8 mouse cellular contexts compared by ENCODE assay signal in the genomic region with DNA sequence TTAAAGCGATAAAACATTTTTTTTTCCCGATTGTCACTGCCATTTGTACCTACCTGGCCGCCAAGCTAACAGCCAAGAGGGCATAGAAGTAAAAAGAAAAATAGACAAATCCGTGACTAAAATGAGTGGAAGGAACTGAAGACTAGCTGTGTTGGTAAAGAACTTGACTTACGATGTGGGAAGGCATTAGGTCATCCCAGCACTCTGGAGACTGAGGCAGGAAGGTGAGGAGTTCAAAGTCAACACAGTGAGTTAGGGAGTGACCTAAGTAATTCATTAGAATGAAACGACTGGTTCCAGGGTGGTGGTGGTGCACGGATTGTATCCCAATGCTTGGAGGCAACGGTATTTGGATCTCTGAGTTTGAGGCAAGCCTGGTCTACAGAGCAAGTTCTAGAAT. TPM values are rescaled to one million over a fixed set of nuclear protein-coding genes. Genes with fewer than 3 reads are reported as not detected.
A peak's percentile ranks its signal among the peaks of the same experiment; 100 is the strongest.
DNase-seq lines count a peak whose midpoint lies in the region; ATAC-seq and TF ChIP-seq lines count a peak whose summit lies in the region.

No protein-coding gene starts in this region.

- no peaks in the 10 kb centered on the region for H3K9me3 ChIP-seq in liver, embryonic 14.5 days (ENCODE audit: control insufficient read depth, low read length)

- no peaks in the 10 kb centered on the region for H3K36me3 ChIP-seq in testis, adult 2 months (ENCODE audit: control insufficient read depth, insufficient read depth, low read length)
- no peaks in the 10 kb centered on the region for H3K36me3 ChIP-seq in liver, embryonic 14.5 days (replicated peaks; ENCODE audit: control insufficient read depth, insufficient read depth, low read depth)

- H3K27me3 ChIP-seq in testis, adult 2 months (ENCODE audit: control insufficient read depth, insufficient read depth, low read length), result no peaks in the 10 kb centered on the region
- H3K27me3 ChIP-seq in liver, embryonic 14.5 days (ENCODE audit: control insufficient read depth, insufficient read depth, low read length), result no peaks in the 10 kb centered on the region

- intact Hi-C loops in gastrocnemius, adult 2 months (cut with DNase I), result loop anchor here (2.0 kb wide), 1 partner anchor 51 kb away; no protein-coding TSS in a partner anchor

- H3K4me2 ChIP-seq in liver, embryonic 14.5 days (ENCODE audit: low read depth), result peak overlapping the region; percentile 37

- TF ChIP-seq EP300 in liver, embryonic 14.5 days (IDR thresholded peaks at IDR 0.05; ENCODE audit: low read depth), result no peak

- WGBS in liver, embryonic 14.5 days (ENCODE audit: insufficient replicate concordance), result 40% methylated on average over 8 of the region's 8 CpGs

- DNase-seq in gastrocnemius, adult 2 months, result no peak
- no peak for DNase-seq in gastrocnemius, adult 8-10 months (ENCODE audit: low spot score in 2 of 2)
- no peak for DNase-seq in testis, postnatal 14 days (ENCODE audit: low spot score)
- DNase-seq in liver, embryonic 14.5 days (ENCODE audit: low read depth in 3 of 3, low spot score in 3 of 3), result no peak
- DNase-seq in thymus, postnatal 10 days (ENCODE audit: low spot score in 2 of 2), result no peak
- DNase-seq in frontal cortex, postnatal 25 days (ENCODE audit: low spot score in 2 of 2), result no peak
- no peak for DNase-seq in kidney, adult 18-20 months

- no peak overlapping the region for H3K9ac ChIP-seq in liver, embryonic 14.5 days (replicated peaks)

- TF ChIP-seq POLR2A in testis, adult 2 months (IDR thresholded peaks at IDR 0.05; ENCODE audit: control insufficient read depth, low read depth, low read length), result no peak

- H3K27ac ChIP-seq in gastrocnemius, adult 2 months, result peak overlapping the region; percentile 84; the same call in 1 of the 2 replicates
- H3K27ac ChIP-seq in testis, adult 2 months (ENCODE audit: control insufficient read depth, insufficient read depth, low read depth, low read length), result no peak overlapping the region
- no peak overlapping the region for H3K27ac ChIP-seq in liver, embryonic 14.5 days

- H3K4me3 ChIP-seq in gastrocnemius, adult 2 months, result peak overlapping the region; percentile 74
- H3K4me3 ChIP-seq in testis, adult 2 months (ENCODE audit: control insufficient read depth, low read depth, low read length), result peak overlapping the region; percentile 56; the same call in 1 of the 2 replicates
- peak overlapping the region in 1 of 2 experiments; percentile 28; a peak in 2 of 4 replicates for H3K4me3 ChIP-seq in liver, embryonic 14.5 days (ENCODE audit: insufficient read depth in 1 of 2, low read depth in 2 of 2, low read length in 2 of 2)

- no peak for ATAC-seq in liver, embryonic 14.5 days (ENCODE audit: insufficient read depth)

- TF ChIP-seq CTCF in gastrocnemius, adult 2 months (IDR thresholded peaks at IDR 0.05), result no peak
- no peak for TF ChIP-seq CTCF in testis, adult 2 months (IDR thresholded peaks at IDR 0.05; ENCODE audit: control insufficient read depth, insufficient read depth, insufficient replicate concordance, low read depth, low read length)
- no peak for TF ChIP-seq CTCF in liver, embryonic 14.5 days (IDR thresholded peaks at IDR 0.05; ENCODE audit: low read depth)

- peaks cover 7% of the 10 kb centered on the region for H3K4me1 ChIP-seq in testis, adult 2 months (ENCODE audit: control insufficient read depth, insufficient read depth, low read length)
- H3K4me1 ChIP-seq in liver, embryonic 14.5 days (replicated peaks; ENCODE audit: control insufficient read depth in 2 of 2, insufficient read depth in 2 of 2, low read length in 1 of 2), result peaks cover 4 to 7% of the 10 kb centered on the region in 2 experiments; a peak in 3 of 4 replicates

RNA-seq across cellular contexts. Expression of a gene that starts 0.4 kb away (rescaled TPM):
- 10 to 100 TPM; 16.4 to 26.7 TPM for total RNA-seq in gastrocnemius, adult 2 months (2021)
- 10 to 100 TPM; 19.9 to 24.7 (median 22.6) TPM for total RNA-seq in gastrocnemius, adult 8-10 months (2022)
- polyA plus RNA-seq in testis, adult 2 months (2012; rRNA removed), result 18.7 and 22.1 TPM in 2 replicates
- 4.8 and 5.5 TPM in 2 replicates for polyA plus RNA-seq in liver, embryonic 14.5 days (2012; rRNA removed)
- 7.0 and 7.4 TPM in 2 replicates for polyA plus RNA-seq in liver, embryonic 14.5 days (2014; fragmentation: Nextera tagmentation; extraction: Ambion mirVana)

RNA-seq across cellular contexts. Expression of a gene that starts 25.9 kb away (rescaled TPM):
- total RNA-seq in gastrocnemius, adult 2 months (2021), result 10 to 100 TPM in 1 of 2 experiments, 1 to 10 TPM in 1; 4.1 to 11.0 TPM
- total RNA-seq in gastrocnemius, adult 8-10 months (2022), result 1 to 10 TPM; 4.9 to 7.7 (median 5.1) TPM
- 14.1 and 14.6 TPM in 2 replicates for polyA plus RNA-seq in testis, adult 2 months (2012; rRNA removed)
- polyA plus RNA-seq in liver, embryonic 14.5 days (2012; rRNA removed), result 0.85 and 0.89 TPM in 2 replicates
- 2.1 and 2.2 TPM in 2 replicates for polyA plus RNA-seq in liver, embryonic 14.5 days (2014; fragmentation: Nextera tagmentation; extraction: Ambion mirVana)
